Mouse (Mus musculus) erythroblast, embryonic 14.5 days (primary cell): ENCODE measurements at regions not wholly inside any gene's neighbourhood (a gene's known extent, or its start where the extent isn't known, plus 50 kb on each side); places are given as distances from the start of the nearest gene placed in this dataset.

ENCODE experiments used
- GATA1 ChIP-seq: IDR thresholded peaks from 2 replicates; pipeline ENCODE4 v1.6.1; 2012; ENCODE audit warnings: low read length, inconsistent platforms, mixed read lengths
- TAL1 ChIP-seq: IDR thresholded peaks from 3 replicates; pipeline ENCODE4 v1.6.1; 2012; ENCODE audit warnings: low read length, inconsistent platforms, mixed read lengths

DNA sequence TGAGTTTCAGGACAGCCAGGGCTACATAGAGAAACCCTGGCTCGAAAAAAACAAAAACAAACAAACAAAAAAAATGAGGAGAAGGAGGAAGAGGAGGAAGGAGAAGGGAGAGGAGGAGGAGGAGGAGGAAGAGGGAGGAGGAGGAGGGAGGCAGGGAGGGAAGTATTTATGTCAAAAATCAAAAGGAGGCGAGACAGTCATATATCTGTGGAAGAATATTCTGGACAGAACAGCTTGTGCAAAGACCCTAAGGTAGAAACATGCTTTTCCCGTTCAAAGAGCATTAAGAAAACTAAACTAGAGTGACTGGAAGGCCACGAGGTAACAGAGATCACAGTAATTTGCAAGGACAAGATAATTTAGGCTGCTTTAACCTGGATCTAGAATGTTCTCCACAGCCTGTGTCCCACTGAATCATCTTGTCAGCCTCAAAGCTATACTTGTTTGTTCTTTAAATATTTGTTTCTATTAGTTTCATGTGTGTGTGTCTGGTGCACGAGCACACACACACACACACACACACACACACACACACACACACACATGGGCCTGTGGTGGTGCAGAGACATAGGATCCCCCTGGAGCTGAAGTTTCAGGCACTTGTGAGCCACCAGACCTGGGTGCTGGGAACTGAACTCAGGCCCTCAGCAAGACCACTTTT lies 50.5 kb upstream of the Cpsf6 start:
- no peak for TF ChIP-seq GATA1
- TF ChIP-seq TAL1: no peak
